Mouse (Mus musculus) ES-Bruce4 (cell line): ENCODE measurements at regions not wholly inside any gene's neighbourhood (a gene's known extent, or its start where the extent isn't known, plus 50 kb on each side); places are given as distances from the start of the nearest gene placed in this dataset.
"Not testable (repeated sequence)": the region's sequence is repeated elsewhere in the genome, so short reads cannot be mapped to it uniquely, and the experiment has no call there.

Experiments used
- H3K27ac ChIP-seq: 2 replicates; pipeline ENCODE4 v1.5.1; 2012; ENCODE audit warnings: low read length, inconsistent platforms; ENCODE audit not compliant: insufficient read depth
- H3K27me3 ChIP-seq: 2 replicates; pipeline ENCODE4 v1.6.1; 2012; ENCODE audit warnings: mild to moderate bottlenecking, low read length, inconsistent platforms; ENCODE audit not compliant: control insufficient read depth, poor library complexity, insufficient read depth, severe bottlenecking
- H3K36me3 ChIP-seq: 2 replicates; pipeline ENCODE4 v1.6.1; 2012; ENCODE audit warnings: inconsistent platforms, mild to moderate bottlenecking, low read length, moderate library complexity; ENCODE audit not compliant: control insufficient read depth, poor library complexity, insufficient read depth, severe bottlenecking
- H3K4me1 ChIP-seq: one replicate; pipeline ENCODE4 v1.8.1; 2011; ENCODE audit warnings: low read length; ENCODE audit not compliant: control insufficient read depth, insufficient read depth
- H3K4me3 ChIP-seq: 2 replicates; pipeline ENCODE4 v1.5.1; 2011; ENCODE audit warnings: low read depth, mild to moderate bottlenecking, low read length
- H3K9ac ChIP-seq: 2 replicates; pipeline ENCODE4 v1.6.1; 2012; ENCODE audit warnings: low read depth, mild to moderate bottlenecking, inconsistent platforms; ENCODE audit not compliant: poor library complexity, severe bottlenecking
- H3K9me3 ChIP-seq: replicated peaks from 2 replicates; pipeline ENCODE4 v1.6.1; 2012; ENCODE audit warnings: mild to moderate bottlenecking, low read length, inconsistent platforms; ENCODE audit not compliant: control insufficient read depth, poor library complexity, insufficient read depth, severe bottlenecking
- CTCF ChIP-seq: IDR thresholded peaks from one replicate; pipeline ENCODE4 v1.8.1; 2011; ENCODE audit warnings: low read depth, low read length
- EP300 ChIP-seq: IDR thresholded peaks from 2 replicates; pipeline ENCODE4 v1.6.1; 2011; ENCODE audit warnings: low read depth, low read length; ENCODE audit not compliant: insufficient read depth
- POLR2A ChIP-seq: IDR thresholded peaks from one replicate; pipeline ENCODE4 v1.8.1; 2011; ENCODE audit warnings: low read length; ENCODE audit not compliant: insufficient read depth

DNA sequence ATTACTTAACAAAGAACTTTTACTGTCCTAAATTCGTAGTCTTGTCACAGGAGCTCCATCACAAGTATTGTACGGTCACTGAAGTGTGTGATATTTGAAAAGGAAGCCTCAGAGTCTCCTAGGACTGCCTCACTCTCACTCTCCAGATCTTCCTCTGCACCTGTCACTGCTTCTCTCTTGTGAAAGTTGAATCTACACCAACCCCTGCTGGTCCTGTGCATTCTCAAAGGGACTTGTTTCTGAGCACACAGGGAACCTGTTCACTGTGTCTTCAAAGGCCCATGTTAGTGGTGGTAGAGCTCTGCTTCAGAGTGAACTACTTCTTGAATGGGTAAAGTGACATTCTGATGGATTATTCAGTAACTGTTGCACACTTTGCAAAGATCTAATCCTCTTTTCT, 824.9 kb upstream of the Zfp386 start:
- Histone ChIP-seq H3K9me3 (no peaks in the 10 kb centered on the region), H3K27me3 (no peaks in the 10 kb centered on the region), H3K4me1 (no peaks in the 10 kb centered on the region), H3K4me3 (no peak overlapping the region), H3K27ac (no peak overlapping the region), H3K36me3 (no peaks in the 10 kb centered on the region), H3K9ac (no peak overlapping the region)
- TF ChIP-seq CTCF: no peak
- no peak for TF ChIP-seq EP300
- TF ChIP-seq POLR2A: no peak

DNA sequence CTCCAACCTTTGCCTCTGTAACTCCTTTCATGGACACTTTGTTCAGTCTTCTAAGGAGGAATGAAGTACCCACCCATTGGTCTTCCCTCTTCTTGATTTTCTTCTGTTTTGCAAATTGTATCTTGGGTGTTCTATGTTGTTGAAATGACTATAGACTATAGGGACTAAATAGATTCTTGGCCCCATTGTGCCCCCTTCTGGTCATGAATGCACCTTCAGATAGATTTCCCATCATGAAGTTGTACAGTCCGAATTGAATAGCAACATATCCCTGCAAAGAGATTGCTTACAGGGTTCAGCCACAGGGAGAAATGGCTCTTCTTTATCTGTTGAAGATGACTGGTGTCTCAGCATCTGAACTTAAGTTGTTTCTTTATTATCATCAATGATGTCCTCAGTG, 817.6 kb upstream of the Zfp386 start:
- no peak overlapping the region for H3K4me3 ChIP-seq
- H3K36me3 ChIP-seq: no peaks in the 10 kb centered on the region
- no peak overlapping the region for H3K27ac ChIP-seq
- no peaks in the 10 kb centered on the region for H3K9me3 ChIP-seq
- TF ChIP-seq EP300 (no peak), CTCF (no peak), POLR2A (no peak)
- H3K27me3 ChIP-seq: no peaks in the 10 kb centered on the region
- no peak overlapping the region for H3K9ac ChIP-seq
- no peaks in the 10 kb centered on the region for H3K4me1 ChIP-seq

DNA sequence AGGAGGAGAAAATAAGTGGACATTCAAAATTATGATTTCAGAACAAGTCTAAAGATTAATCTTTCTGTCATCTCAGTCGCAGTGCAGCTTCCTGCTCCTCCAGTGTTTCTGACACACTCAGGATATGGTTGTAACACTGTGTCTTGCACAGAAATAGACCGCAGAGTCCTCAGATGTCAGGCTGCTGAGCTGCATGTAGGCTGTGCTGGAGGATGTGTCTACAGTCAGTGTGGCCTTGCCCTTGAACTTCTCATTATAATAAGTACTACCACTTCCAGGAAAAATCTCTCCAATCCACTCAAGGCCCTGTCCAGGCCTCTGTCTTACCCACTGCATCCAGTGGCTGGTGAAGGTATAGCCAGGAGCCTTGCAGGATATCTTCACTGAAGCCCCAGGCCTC, 804.9 kb upstream of the Zfp386 start:
- not testable (repeated sequence) for H3K4me3 ChIP-seq, H3K9ac ChIP-seq, H3K27ac ChIP-seq, H3K9me3 ChIP-seq, H3K4me1 ChIP-seq, H3K27me3 ChIP-seq, H3K36me3 ChIP-seq

DNA sequence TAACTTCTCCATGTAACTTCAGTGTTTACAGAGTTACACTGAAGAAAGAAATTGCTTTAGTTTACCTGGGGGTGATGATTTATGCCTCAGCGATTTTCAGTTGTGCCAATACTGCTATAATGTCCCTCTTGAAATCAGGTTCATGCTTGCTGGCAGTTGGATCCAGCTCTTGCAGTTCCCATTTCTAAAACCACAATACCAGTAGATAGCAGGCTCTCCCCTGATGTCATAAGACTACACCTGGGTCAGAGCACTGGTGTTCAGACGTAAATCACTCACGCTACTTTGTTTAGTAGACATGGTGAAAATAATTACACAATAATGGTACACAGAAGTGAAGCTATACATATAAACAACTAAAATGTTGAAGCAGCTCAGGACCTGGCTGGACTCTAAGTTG, 800.2 kb upstream of the Zfp386 start:
- not testable (repeated sequence) for H3K27me3 ChIP-seq, H3K27ac ChIP-seq, H3K9me3 ChIP-seq

DNA sequence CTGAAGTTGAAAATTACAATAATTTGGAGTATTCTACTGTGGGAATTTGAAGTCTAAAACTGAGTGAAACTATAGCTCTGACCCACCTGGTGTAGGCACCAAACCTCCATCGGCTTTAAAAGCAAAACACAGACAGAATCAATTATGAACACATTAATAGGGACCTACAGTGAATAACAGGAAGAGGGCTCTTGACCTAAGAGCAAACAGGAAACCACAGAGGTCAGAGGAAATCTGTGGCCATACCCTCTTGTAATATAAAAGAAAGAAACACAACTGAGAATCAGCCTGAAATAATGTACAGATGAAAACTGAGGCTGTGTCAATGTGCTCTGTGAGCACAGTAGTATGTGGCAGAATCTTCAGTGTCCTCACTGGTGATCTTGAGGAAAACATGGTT, 789.7 kb upstream of the Zfp386 start:
- Histone ChIP-seq H3K4me1 (no peaks in the 10 kb centered on the region), H3K9ac (no peak overlapping the region), H3K9me3 (no peaks in the 10 kb centered on the region), H3K4me3 (no peak overlapping the region), H3K27me3 (no peaks in the 10 kb centered on the region), H3K36me3 (no peaks in the 10 kb centered on the region), H3K27ac (no peak overlapping the region)
- TF ChIP-seq POLR2A (no peak), EP300 (no peak), CTCF (no peak)

More for the DNA sequence above, 800.2 kb upstream of the Zfp386 start:
- not testable (repeated sequence) for H3K4me3 ChIP-seq, H3K4me1 ChIP-seq, H3K36me3 ChIP-seq, H3K9ac ChIP-seq

DNA sequence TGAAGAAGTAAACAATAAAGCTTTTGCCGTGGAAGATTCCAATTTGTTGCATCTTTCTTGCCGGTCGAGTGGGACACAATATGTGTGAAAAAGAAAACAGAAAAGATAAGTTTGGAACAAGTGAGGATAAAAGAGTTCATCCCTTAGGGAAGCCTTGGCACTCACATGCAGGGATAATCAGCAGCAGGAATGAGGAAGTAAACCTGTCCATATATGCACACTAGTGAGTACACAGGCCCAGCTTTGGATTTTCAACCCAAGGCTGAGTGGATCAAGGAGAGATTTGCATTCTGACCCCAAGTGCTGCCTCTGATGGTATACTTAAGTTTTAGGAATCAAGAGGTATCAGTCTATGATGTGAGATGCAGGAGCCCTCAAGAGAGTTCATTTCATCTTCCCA, 788.8 kb upstream of the Zfp386 start:
- no peak overlapping the region for H3K9ac ChIP-seq
- TF ChIP-seq CTCF (no peak), EP300 (no peak), POLR2A (no peak)
- no peaks in the 10 kb centered on the region for H3K4me1 ChIP-seq

DNA sequence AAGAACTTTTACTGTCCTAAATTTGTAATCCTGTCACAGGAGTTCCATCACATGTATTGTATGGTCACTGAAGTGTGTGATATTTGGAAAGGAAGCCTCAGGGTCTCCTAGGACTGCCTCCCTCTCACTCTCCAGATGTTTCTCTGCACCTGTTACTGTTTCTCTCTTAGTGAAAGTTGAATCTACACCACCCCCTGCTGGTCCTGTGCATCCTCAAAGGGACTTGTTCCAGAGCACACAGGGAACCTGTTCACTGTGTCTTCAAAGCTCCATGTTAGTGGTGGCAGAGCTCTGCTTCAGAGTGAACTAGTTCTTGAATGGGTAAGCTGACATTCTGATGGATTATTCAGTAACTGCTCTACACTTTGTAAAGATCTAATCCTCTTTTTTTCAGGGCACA, 785.1 kb upstream of the Zfp386 start:
- not testable (repeated sequence) for H3K9ac ChIP-seq, H3K27me3 ChIP-seq, H3K36me3 ChIP-seq, H3K4me1 ChIP-seq, H3K27ac ChIP-seq, H3K4me3 ChIP-seq, H3K9me3 ChIP-seq

More for the DNA sequence above, 788.8 kb upstream of the Zfp386 start:
- no peak overlapping the region for H3K4me3 ChIP-seq
- no peaks in the 10 kb centered on the region for H3K36me3 ChIP-seq
- no peaks in the 10 kb centered on the region for H3K27me3 ChIP-seq
- H3K27ac ChIP-seq: no peak overlapping the region
- H3K9me3 ChIP-seq: no peaks in the 10 kb centered on the region

DNA sequence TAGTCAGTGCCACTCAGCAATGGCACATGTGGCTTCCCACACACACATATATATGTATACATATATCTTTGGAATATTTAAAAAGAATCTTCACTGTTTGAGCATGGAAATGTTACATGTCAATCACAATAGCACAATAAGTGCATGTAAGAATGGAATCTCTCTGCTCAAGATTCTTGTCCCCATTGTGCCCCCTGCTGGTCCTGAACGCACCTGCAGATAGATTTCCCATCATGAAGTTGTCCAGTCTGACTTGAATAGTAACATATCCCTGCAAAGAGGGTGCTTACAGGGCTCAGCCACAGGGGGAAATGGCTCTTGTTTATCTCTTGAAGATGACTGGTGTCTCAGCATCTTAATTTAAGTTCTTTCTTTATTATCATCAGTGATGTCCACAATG, 770.8 kb upstream of the Zfp386 start:
- H3K4me1 ChIP-seq, H3K9me3 ChIP-seq, H3K36me3 ChIP-seq, H3K27ac ChIP-seq, H3K9ac ChIP-seq, H3K27me3 ChIP-seq, H3K4me3 ChIP-seq: not testable (repeated sequence)

DNA sequence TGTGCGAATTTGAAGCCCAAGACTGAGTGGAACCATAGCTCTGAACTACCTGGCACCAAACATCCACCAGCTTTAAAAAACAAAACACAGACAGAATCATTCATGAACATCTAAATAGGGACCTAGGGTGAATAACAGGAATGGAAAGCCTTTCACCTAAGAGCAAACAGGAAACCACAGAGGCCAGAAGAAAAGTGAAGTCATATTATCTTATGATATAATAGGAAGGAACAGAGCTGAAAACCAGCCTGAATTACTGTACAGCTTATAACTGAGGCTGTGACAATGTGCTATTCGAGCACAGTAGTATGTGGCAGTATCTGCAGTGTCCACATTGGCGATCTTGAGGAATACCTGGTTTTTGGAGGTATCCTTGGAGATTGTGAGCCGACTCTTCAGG, 753.8 kb upstream of the Zfp386 start:
- not testable (repeated sequence) for H3K9ac ChIP-seq, H3K4me1 ChIP-seq, H3K27me3 ChIP-seq, H3K4me3 ChIP-seq, H3K36me3 ChIP-seq, H3K27ac ChIP-seq, H3K9me3 ChIP-seq
